Mouse (Mus musculus): ENCODE measurements around the gene Snapc3. TPM values are rescaled to one million over a fixed set of nuclear protein-coding genes. Genes with fewer than 3 reads are reported as not detected.

The Snapc3 gene
- total and polyA plus RNA-seq, 2 experiments from 2014 or later = 23.6 to 34.6 TPM

- no peak overlapping the region for H3K4me3 ChIP-seq (ENCODE audit: low read depth, low read length)
- H3K4me2 ChIP-seq (ENCODE audit: low read depth, low read length) = no peak overlapping the region
- H3K27me3 ChIP-seq (ENCODE audit: control insufficient read depth, insufficient read depth, low read length) = no peaks in the 10 kb centered on the region
- TF ChIP-seq CTCF (IDR thresholded peaks at IDR 0.05; ENCODE audit: low read depth) (no peak), EP300 (IDR thresholded peaks at IDR 0.05; ENCODE audit: low read depth) (no peak)
- H3K4me1 ChIP-seq (ENCODE audit: control insufficient read depth, insufficient read depth) = no peaks in the 10 kb centered on the region
- H3K9ac ChIP-seq (replicated peaks; ENCODE audit: low read depth, low read length) = no peak overlapping the region
- H3K36me3 ChIP-seq (replicated peaks; ENCODE audit: control insufficient read depth, insufficient read depth, low read length) = no peaks in the 10 kb centered on the region
- H3K27ac ChIP-seq (ENCODE audit: low read depth) = no peak overlapping the region
- peaks cover 9% of the 10 kb centered on the region for H3K9me3 ChIP-seq (replicated peaks; ENCODE audit: control insufficient read depth, low read length)
- ATAC-seq (ENCODE audit: insufficient read depth, low read depth) (no peak), DNase-seq (ENCODE audit: low spot score) (no peak)
These were observed 15.8 kb upstream of the Snapc3 start for GRCm38 (mm10) chr4:83401712-83402111.

GRCm38 (mm10) chr4:83407688-83408087, 9.8 kb upstream of the Snapc3 start:
- no peaks in the 10 kb centered on the region for H3K4me1 ChIP-seq (ENCODE audit: control insufficient read depth, insufficient read depth)
- no peak overlapping the region for H3K27ac ChIP-seq (ENCODE audit: low read depth)
- no peak overlapping the region for H3K4me2 ChIP-seq (ENCODE audit: low read depth, low read length)
- H3K9ac ChIP-seq (replicated peaks; ENCODE audit: low read depth, low read length) = no peak overlapping the region
- TF ChIP-seq CTCF (IDR thresholded peaks at IDR 0.05; ENCODE audit: low read depth) (no peak), EP300 (IDR thresholded peaks at IDR 0.05; ENCODE audit: low read depth) (no peak)
- H3K27me3 ChIP-seq (ENCODE audit: control insufficient read depth, insufficient read depth, low read length) = no peaks in the 10 kb centered on the region
- peaks cover 27% of the 10 kb centered on the region for H3K9me3 ChIP-seq (replicated peaks; ENCODE audit: control insufficient read depth, low read length)
- no peak overlapping the region for H3K4me3 ChIP-seq (ENCODE audit: low read depth, low read length)
- H3K36me3 ChIP-seq (replicated peaks; ENCODE audit: control insufficient read depth, insufficient read depth, low read length) = no peaks in the 10 kb centered on the region
- 82% methylated on average over 6 of the region's 6 CpGs for WGBS
- DNase-seq (ENCODE audit: low spot score) (no peak), ATAC-seq (ENCODE audit: insufficient read depth, low read depth) (no peak)

- Histone ChIP-seq H3K9me3 (replicated peaks; ENCODE audit: control insufficient read depth, low read length) (peaks cover 18% of the 10 kb centered on the region), H3K9ac (replicated peaks; ENCODE audit: low read depth, low read length) (no peak overlapping the region), H3K4me2 (ENCODE audit: low read depth, low read length) (no peak overlapping the region), H3K4me1 (ENCODE audit: control insufficient read depth, insufficient read depth) (no peaks in the 10 kb centered on the region), H3K27me3 (ENCODE audit: control insufficient read depth, insufficient read depth, low read length) (no peaks in the 10 kb centered on the region), H3K27ac (ENCODE audit: low read depth) (no peak overlapping the region), H3K36me3 (replicated peaks; ENCODE audit: control insufficient read depth, insufficient read depth, low read length) (no peaks in the 10 kb centered on the region), H3K4me3 (ENCODE audit: low read depth, low read length) (no peak overlapping the region)
- 93% methylated on average over 4 of the region's 4 CpGs for WGBS
- TF ChIP-seq CTCF (IDR thresholded peaks at IDR 0.05; ENCODE audit: low read depth) (peak; percentile 34), EP300 (IDR thresholded peaks at IDR 0.05; ENCODE audit: low read depth) (no peak)
- ATAC-seq (ENCODE audit: insufficient read depth, low read depth) (no peak), DNase-seq (ENCODE audit: low spot score) (peak; percentile 36)
These were observed 7.5 kb upstream of the Snapc3 start for GRCm38 (mm10) chr4:83409867-83410505.

- Histone ChIP-seq H3K27me3 (ENCODE audit: control insufficient read depth, insufficient read depth, low read length) (no peaks in the 10 kb centered on the region), H3K4me1 (ENCODE audit: control insufficient read depth, insufficient read depth) (no peaks in the 10 kb centered on the region), H3K36me3 (replicated peaks; ENCODE audit: control insufficient read depth, insufficient read depth, low read length) (no peaks in the 10 kb centered on the region), H3K9me3 (replicated peaks; ENCODE audit: control insufficient read depth, low read length) (peaks cover 26% of the 10 kb centered on the region), H3K4me3 (ENCODE audit: low read depth, low read length) (no peak overlapping the region), H3K27ac (ENCODE audit: low read depth) (no peak overlapping the region), H3K4me2 (ENCODE audit: low read depth, low read length) (no peak overlapping the region), H3K9ac (replicated peaks; ENCODE audit: low read depth, low read length) (no peak overlapping the region)
- 75% methylated on average over 3 of the region's 3 CpGs for WGBS
- TF ChIP-seq CTCF (IDR thresholded peaks at IDR 0.05; ENCODE audit: low read depth) (no peak), EP300 (IDR thresholded peaks at IDR 0.05; ENCODE audit: low read depth) (no peak)
- ATAC-seq (ENCODE audit: insufficient read depth, low read depth) (no peak), DNase-seq (ENCODE audit: low spot score) (no peak)
These were observed 5.5 kb upstream of the Snapc3 start for GRCm38 (mm10) chr4:83412060-83412459.

GRCm38 (mm10) chr4:83414241-83414824, 3.2 kb upstream of the Snapc3 start:
- no peak for ATAC-seq (ENCODE audit: insufficient read depth, low read depth)
- Histone ChIP-seq H3K36me3 (replicated peaks; ENCODE audit: control insufficient read depth, insufficient read depth, low read length) (no peaks in the 10 kb centered on the region), H3K4me2 (ENCODE audit: low read depth, low read length) (no peak overlapping the region), H3K9me3 (replicated peaks; ENCODE audit: control insufficient read depth, low read length) (0 out of 2 replicates have a peak, but pooled peaks cover 8% of the 10 kb centered on the region), H3K27me3 (ENCODE audit: control insufficient read depth, insufficient read depth, low read length) (no peaks in the 10 kb centered on the region), H3K4me3 (ENCODE audit: low read depth, low read length) (no peak overlapping the region), H3K27ac (ENCODE audit: low read depth) (no peak overlapping the region), H3K9ac (replicated peaks; ENCODE audit: low read depth, low read length) (no peak overlapping the region), H3K4me1 (ENCODE audit: control insufficient read depth, insufficient read depth) (no peaks in the 10 kb centered on the region)
- TF ChIP-seq EP300 (IDR thresholded peaks at IDR 0.05; ENCODE audit: low read depth) (no peak), CTCF (IDR thresholded peaks at IDR 0.05; ENCODE audit: low read depth) (no peak)
- no peak for DNase-seq (ENCODE audit: low spot score)
- 78% methylated on average over 5 of the region's 5 CpGs for WGBS

Measured in heart, postnatal 0 days (tissue).